Mouse (Mus musculus) liver, embryonic 13.5 days (tissue): ENCODE measurements around the gene Kctd12. TPM values are rescaled to one million over a fixed set of nuclear protein-coding genes. Genes with fewer than 3 reads are reported as not detected.
A peak's percentile ranks its signal among the peaks of the same experiment; 100 is the strongest.

Experiments used
- ATAC-seq: fragments of 200-750 bp; cut with Nextera tagmentation; 2 replicates; pipeline ENCODE4 v1.8.0; 2017; ENCODE audit warnings: low read depth, mild to moderate bottlenecking, moderate number of reproducible peaks, moderate library complexity
- DNase-seq: peaks from one replicate; pipeline ENCODE4 v3.0.0; 2022
- H3K27ac ChIP-seq: fragments of 300-500 bp; sonication (generic); 2 replicates; pipeline ENCODE4 v1.5.1; 2015; ENCODE audit warnings: moderate library complexity, mild to moderate bottlenecking, inconsistent platforms
- H3K27me3 ChIP-seq: fragments of 300-500 bp; sonication (generic); 2 replicates; pipeline ENCODE4 v1.6.1; 2015; ENCODE audit warnings: mild to moderate bottlenecking, inconsistent platforms
- H3K36me3 ChIP-seq: fragments of 300-500 bp; sonication (generic); 2 replicates; pipeline ENCODE4 v1.6.1; 2015; ENCODE audit warnings: mild to moderate bottlenecking, inconsistent platforms
- H3K4me1 ChIP-seq: fragments of 300-500 bp; sonication (generic); replicated peaks from 2 replicates; pipeline ENCODE4 v1.6.1; 2015; ENCODE audit warnings: inconsistent platforms
- H3K4me2 ChIP-seq: fragments of 300-500 bp; sonication (generic); 2 replicates; pipeline ENCODE4 v1.6.1; 2015; ENCODE audit warnings: inconsistent platforms, mild to moderate bottlenecking, moderate library complexity
- H3K4me3 ChIP-seq: fragments of 300-500 bp; sonication (generic); replicated peaks from 2 replicates; pipeline ENCODE4 v1.5.1; 2015; ENCODE audit warnings: mild to moderate bottlenecking, inconsistent platforms
- H3K9ac ChIP-seq: fragments of 300-500 bp; sonication (generic); 2 replicates; pipeline ENCODE4 v1.6.1; 2015; ENCODE audit warnings: mild to moderate bottlenecking, inconsistent platforms
- H3K9me3 ChIP-seq: fragments of 300-500 bp; sonication (generic); replicated peaks from 2 replicates; pipeline ENCODE4 v1.6.1; 2016; ENCODE audit warnings: inconsistent platforms
- WGBS: fragments of 180-500 bp; shearing (Covaris S2); methylation state at CpG from one replicate; pipeline ENCODE4 v1.1.7; 2015; ENCODE audit not compliant: insufficient replicate concordance; 5-methylcytosine and 5-hydroxymethylcytosine counted together
- polyA plus RNA-seq: library from polyadenylated mRNA; unstranded; fragments of >200 nt; fragmentation: Nextera tagmentation; extraction: Ambion mirVana; gene quantifications from 2 replicates; pipeline ENCODE4 v1.2.1, GENCODE M21; 2015

Gene Kctd12
- polyA plus RNA-seq, 1 experiment from 2014 or later: 1.9 TPM

DNA sequence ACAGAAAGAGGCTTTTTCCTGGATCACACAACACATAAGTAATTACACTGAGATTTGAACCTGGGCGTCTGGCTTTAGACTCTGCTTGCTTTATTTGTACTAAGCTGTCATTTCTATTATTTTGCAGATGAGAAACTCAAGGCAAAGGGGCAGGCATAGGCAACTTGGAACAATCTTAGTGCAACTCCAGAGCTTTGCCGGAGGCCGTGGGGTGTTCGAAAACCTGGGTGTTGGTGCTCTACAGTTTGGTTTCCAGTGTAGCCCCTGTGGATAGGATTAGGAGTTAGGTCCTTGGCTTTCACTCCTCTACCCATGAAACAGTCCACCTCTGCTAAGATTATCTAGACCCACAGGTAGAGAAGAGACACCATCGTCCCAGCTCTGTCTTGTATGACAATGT lies 5.2 kb upstream of the Kctd12 start:
- Histone ChIP-seq H3K27me3 (peaks cover 19% of the 10 kb centered on the region), H3K9me3 (no peaks in the 10 kb centered on the region), H3K4me3 (no peak overlapping the region), H3K36me3 (no peaks in the 10 kb centered on the region), H3K4me1 (peaks cover 6% of the 10 kb centered on the region; the same call in 1 of the 2 replicates), H3K4me2 (no peak overlapping the region), H3K27ac (no peak overlapping the region), H3K9ac (no peak overlapping the region)
- DNase-seq (no peak), ATAC-seq (no peak)
- 71% methylated on average over 5 of the region's 5 CpGs for WGBS

DNA sequence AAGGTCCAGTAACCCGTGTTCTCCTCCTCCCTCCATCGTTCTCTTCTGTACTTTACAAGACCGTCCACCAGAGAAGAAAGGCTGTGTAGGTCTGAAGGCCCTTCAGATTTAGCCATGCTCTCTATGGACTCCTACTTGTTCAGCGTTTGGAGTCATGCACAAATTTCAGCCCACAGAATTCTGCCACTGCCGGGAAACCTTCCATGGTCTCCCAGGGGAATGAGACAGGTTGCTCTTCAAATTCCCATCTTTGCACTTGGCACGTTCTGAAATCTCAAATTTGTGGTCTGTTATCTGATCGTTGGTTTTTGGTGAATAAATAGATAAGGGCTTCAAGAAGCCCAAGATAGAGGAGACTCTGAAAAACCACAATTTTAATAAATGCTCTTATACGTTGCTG lies 1.2 kb upstream of the Kctd12 start:
- ATAC-seq: no peak
- Histone ChIP-seq H3K4me1 (peaks cover 14% of the 10 kb centered on the region), H3K9ac (no peak overlapping the region), H3K27me3 (peaks cover 52% of the 10 kb centered on the region), H3K9me3 (no peaks in the 10 kb centered on the region), H3K27ac (no peak overlapping the region), H3K4me3 (no peak overlapping the region), H3K36me3 (no peaks in the 10 kb centered on the region), H3K4me2 (peak overlapping the region; percentile 79; the same call in 1 of the 2 replicates)
- WGBS: 32% methylated on average over 8 of the region's 8 CpGs
- no peak for DNase-seq

DNA sequence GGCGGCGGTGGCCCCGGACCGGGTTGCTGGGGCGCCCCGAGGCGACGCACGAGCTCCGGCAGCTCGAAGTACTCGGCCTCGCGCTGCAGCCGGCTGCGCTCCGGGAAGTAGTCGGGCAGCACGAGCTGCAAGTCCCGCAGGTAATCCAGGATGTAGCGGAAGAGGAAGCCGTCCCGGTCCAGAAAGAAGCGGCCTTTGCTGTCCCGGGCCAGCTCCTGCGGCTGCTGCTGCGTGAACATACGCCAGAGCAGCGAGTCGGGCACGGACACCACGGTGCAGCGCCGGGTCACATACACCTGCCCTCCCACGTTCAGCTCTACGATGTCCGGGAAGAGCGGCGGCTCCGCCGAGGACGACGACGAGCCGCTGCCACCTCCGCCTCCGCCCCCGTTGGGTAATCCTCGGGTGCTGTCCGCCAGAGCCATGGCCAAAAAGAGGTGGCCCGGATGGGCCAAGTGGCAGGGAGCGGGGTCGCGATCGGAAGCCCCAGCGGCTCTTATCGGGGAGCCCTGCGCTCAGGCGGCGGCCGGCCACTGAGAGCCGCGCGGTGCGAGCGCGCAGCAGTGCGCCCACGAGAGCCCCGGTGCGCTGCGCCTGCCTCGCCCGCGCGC lies 316 bp downstream of the Kctd12 start:
- Histone ChIP-seq H3K36me3 (no peaks in the 10 kb centered on the region), H3K27ac (peak overlapping the region; percentile 47), H3K4me2 (peak overlapping the region; percentile 79), H3K4me1 (peaks cover 14% of the 10 kb centered on the region), H3K9ac (peak overlapping the region; percentile 61), H3K27me3 (peaks cover 52% of the 10 kb centered on the region), H3K4me3 (peak overlapping the region; percentile 60), H3K9me3 (no peaks in the 10 kb centered on the region)
- under 1% methylated on average over 75 of the region's 76 CpGs for WGBS
- ATAC-seq: no peak
- DNase-seq: peak; percentile 13

- no peak for ATAC-seq
- peaks cover 52% of the 10 kb centered on the region for H3K27me3 ChIP-seq
- peak overlapping the region; percentile 47 for H3K27ac ChIP-seq
- peaks cover 14% of the 10 kb centered on the region for H3K4me1 ChIP-seq
- WGBS: under 1% methylated on average over 60 of the region's 62 CpGs
- peak overlapping the region; percentile 79 for H3K4me2 ChIP-seq
- H3K36me3 ChIP-seq: no peaks in the 10 kb centered on the region
- H3K9me3 ChIP-seq: no peaks in the 10 kb centered on the region
- peak overlapping the region; percentile 61 for H3K9ac ChIP-seq
- peak overlapping the region; percentile 60 for H3K4me3 ChIP-seq
- peak; percentile 19 for DNase-seq
Observed at GRCm38 (mm10) chr14:102981441-102982015, 909 bp downstream of the Kctd12 start.

DNA sequence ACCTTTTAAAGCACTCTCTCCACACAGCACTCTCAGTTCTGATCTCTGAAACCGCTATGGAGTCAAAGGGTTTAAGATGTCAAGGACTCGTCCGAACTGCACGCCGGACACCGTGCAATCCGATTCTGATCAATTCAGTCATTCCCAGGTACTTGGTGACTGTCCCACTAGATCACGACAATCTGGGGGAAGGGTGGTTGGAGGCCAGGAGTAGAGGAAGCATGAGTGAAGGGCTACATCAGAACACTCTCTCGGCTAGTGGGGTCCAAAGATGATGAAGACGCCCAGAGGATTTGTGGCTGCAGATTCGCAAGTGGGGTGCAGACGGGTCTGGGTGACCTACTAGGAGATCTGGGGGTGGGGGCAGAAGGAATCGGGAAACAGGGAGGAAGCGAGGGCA lies 1.5 kb downstream of the Kctd12 start:
- no peak overlapping the region for H3K27ac ChIP-seq

GRCm38 (mm10) chr14:102980481-102980880 lies 2.0 kb downstream of the Kctd12 start:
- DNase-seq (no peak), ATAC-seq (no peak)
- H3K36me3 ChIP-seq: no peaks in the 10 kb centered on the region
- H3K4me1 ChIP-seq: peaks cover 14% of the 10 kb centered on the region
- 7% methylated on average over 7 of the region's 7 CpGs for WGBS
- 0 out of 2 replicates have a peak overlapping the region, but pooled peaks have one; percentile 61 for H3K9ac ChIP-seq
- H3K4me2 ChIP-seq: peak overlapping the region; percentile 79
- no peaks in the 10 kb centered on the region for H3K9me3 ChIP-seq
- no peak overlapping the region for H3K27ac ChIP-seq
- peak overlapping the region; percentile 60 for H3K4me3 ChIP-seq
- H3K27me3 ChIP-seq: peaks cover 51% of the 10 kb centered on the region

More for the DNA sequence above, 1.5 kb downstream of the Kctd12 start:
- DNase-seq (no peak), ATAC-seq (no peak)
- Histone ChIP-seq H3K4me1 (peaks cover 14% of the 10 kb centered on the region), H3K4me2 (peak overlapping the region; percentile 79), H3K4me3 (peak overlapping the region; percentile 60), H3K36me3 (no peaks in the 10 kb centered on the region), H3K9me3 (no peaks in the 10 kb centered on the region), H3K9ac (peak overlapping the region; percentile 61), H3K27me3 (peaks cover 52% of the 10 kb centered on the region)
- 4% methylated on average over 14 of the region's 14 CpGs for WGBS

GRCm38 (mm10) chr14:102979831-102980230 lies 2.6 kb downstream of the Kctd12 start:
- DNase-seq: no peak
- Histone ChIP-seq H3K27me3 (peaks cover 49% of the 10 kb centered on the region), H3K27ac (no peak overlapping the region), H3K4me3 (peak overlapping the region; percentile 25; the same call in 1 of the 2 replicates), H3K4me1 (peaks cover 14% of the 10 kb centered on the region), H3K4me2 (peak overlapping the region; percentile 43), H3K9ac (no peak overlapping the region), H3K9me3 (no peaks in the 10 kb centered on the region), H3K36me3 (no peaks in the 10 kb centered on the region)
- no peak for ATAC-seq
- 5% methylated on average over 10 of the region's 10 CpGs for WGBS

DNA sequence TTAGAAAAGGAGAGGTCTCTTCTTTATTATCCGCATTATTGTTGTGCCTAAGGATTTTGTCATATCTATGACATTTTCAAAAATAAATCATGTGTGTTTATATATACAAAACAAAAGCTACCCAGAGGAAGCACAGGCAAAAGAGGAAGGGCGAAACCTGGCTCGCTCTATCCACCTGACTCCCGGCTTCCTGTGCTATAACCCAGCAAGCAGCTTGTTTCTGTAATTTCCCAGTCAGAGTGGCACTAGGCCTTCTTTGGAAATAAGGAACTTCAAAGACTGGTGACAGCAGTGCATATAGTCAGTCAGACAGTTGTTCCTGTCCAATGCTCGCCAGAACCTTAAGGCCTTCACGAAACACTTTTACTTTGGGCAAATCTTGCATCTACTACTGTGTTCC lies 6.6 kb downstream of the Kctd12 start:
- Histone ChIP-seq H3K36me3 (no peaks in the 10 kb centered on the region), H3K4me2 (no peak overlapping the region), H3K27me3 (peaks cover 16% of the 10 kb centered on the region), H3K4me3 (no peak overlapping the region), H3K27ac (no peak overlapping the region), H3K9me3 (no peaks in the 10 kb centered on the region), H3K9ac (no peak overlapping the region), H3K4me1 (no peaks in the 10 kb centered on the region)
- 40% methylated on average over 6 of the region's 6 CpGs for WGBS
- DNase-seq: no peak
- ATAC-seq: no peak

- H3K27me3 ChIP-seq: no peaks in the 10 kb centered on the region
- H3K4me3 ChIP-seq: no peak overlapping the region
- no peak overlapping the region for H3K9ac ChIP-seq
- no peaks in the 10 kb centered on the region for H3K4me1 ChIP-seq
- 53% methylated on average over 5 of the region's 5 CpGs for WGBS
- no peak overlapping the region for H3K4me2 ChIP-seq
- ATAC-seq (no peak), DNase-seq (no peak)
- no peaks in the 10 kb centered on the region for H3K9me3 ChIP-seq
- no peaks in the 10 kb centered on the region for H3K36me3 ChIP-seq
- H3K27ac ChIP-seq: no peak overlapping the region
Observed at GRCm38 (mm10) chr14:102968824-102969223, 13.6 kb downstream of the Kctd12 start.

DNA sequence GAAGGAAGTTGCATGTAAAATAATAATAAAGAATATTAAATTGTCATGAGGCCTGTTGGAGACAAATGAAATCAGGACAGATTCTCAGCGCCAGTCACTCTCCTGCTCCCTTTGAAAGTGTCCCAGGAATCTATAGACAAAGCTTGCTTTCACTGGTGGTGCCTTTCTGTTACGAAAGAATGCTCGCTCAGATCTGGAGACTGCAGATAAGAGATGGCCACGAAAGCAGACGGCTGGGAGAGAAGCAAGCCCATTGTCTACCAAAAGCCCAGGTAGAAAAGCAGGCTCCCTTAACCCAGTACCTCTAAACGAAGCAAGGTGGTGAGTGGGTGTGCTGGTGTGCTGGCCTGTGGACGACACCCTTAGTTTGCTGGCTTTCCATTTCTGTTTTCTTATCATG lies 16.2 kb downstream of the Kctd12 start:
- Histone ChIP-seq H3K36me3 (no peaks in the 10 kb centered on the region), H3K4me1 (no peaks in the 10 kb centered on the region), H3K4me3 (no peak overlapping the region), H3K9me3 (no peaks in the 10 kb centered on the region), H3K27ac (no peak overlapping the region), H3K4me2 (no peak overlapping the region), H3K27me3 (no peaks in the 10 kb centered on the region), H3K9ac (no peak overlapping the region)
- 14% methylated on average over 7 of the region's 7 CpGs for WGBS
- no peak for DNase-seq
- ATAC-seq: no peak

- Histone ChIP-seq H3K4me3 (no peak overlapping the region), H3K9ac (no peak overlapping the region), H3K27me3 (no peaks in the 10 kb centered on the region), H3K4me1 (no peaks in the 10 kb centered on the region), H3K36me3 (no peaks in the 10 kb centered on the region), H3K27ac (no peak overlapping the region), H3K4me2 (no peak overlapping the region), H3K9me3 (no peaks in the 10 kb centered on the region)
- DNase-seq: no peak
- no peak for ATAC-seq
- 56% methylated on average over 1 of the region's 1 CpGs for WGBS
Observed at GRCm38 (mm10) chr14:102965841-102966240, 16.6 kb downstream of the Kctd12 start.

DNA sequence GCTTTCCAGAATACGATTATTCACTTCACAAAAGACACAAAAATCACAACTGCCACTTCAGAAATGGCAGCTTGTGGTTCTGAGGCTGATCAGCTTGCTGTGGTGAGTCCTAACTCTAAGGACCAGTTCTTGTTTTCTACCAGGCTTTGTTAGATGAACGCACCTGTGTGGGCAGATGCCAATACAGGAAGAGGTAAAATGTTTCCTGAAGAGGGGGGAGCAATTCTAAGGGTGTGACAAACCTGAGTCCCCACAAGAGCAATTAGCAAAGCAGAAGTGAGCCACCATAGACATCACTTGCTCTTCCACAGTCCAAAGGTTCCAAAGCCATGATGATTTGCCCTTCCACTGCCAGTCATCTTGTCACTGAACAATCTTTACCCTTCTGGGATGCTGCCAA lies 20.4 kb downstream of the Kctd12 start:
- no peak overlapping the region for H3K27ac ChIP-seq
- WGBS: 43% methylated on average over 2 of the region's 2 CpGs
- H3K4me3 ChIP-seq: no peak overlapping the region
- H3K9ac ChIP-seq: no peak overlapping the region
- H3K9me3 ChIP-seq: no peaks in the 10 kb centered on the region
- no peaks in the 10 kb centered on the region for H3K36me3 ChIP-seq
- DNase-seq: no peak
- no peaks in the 10 kb centered on the region for H3K27me3 ChIP-seq
- no peak for ATAC-seq
- H3K4me2 ChIP-seq: no peak overlapping the region
- H3K4me1 ChIP-seq: no peaks in the 10 kb centered on the region
